Mouse (Mus musculus) colon, adult 2 months (tissue): ENCODE measurements around the gene Atp8b2. TPM values are rescaled to one million over a fixed set of nuclear protein-coding genes. Genes with fewer than 3 reads are reported as not detected.

Source experiments
- polyA plus RNA-seq: library from polyadenylated mRNA; depleted of rRNA; stranded (reverse); fragments of >200 nt; gene quantifications from 2 replicates; pipeline ENCODE4 v1.2.3, GENCODE M21; 2012; rRNA removed

Atp8b2 gene
- 16.1 and 22.6 TPM in 2 replicates for polyA plus RNA-seq

DNA sequence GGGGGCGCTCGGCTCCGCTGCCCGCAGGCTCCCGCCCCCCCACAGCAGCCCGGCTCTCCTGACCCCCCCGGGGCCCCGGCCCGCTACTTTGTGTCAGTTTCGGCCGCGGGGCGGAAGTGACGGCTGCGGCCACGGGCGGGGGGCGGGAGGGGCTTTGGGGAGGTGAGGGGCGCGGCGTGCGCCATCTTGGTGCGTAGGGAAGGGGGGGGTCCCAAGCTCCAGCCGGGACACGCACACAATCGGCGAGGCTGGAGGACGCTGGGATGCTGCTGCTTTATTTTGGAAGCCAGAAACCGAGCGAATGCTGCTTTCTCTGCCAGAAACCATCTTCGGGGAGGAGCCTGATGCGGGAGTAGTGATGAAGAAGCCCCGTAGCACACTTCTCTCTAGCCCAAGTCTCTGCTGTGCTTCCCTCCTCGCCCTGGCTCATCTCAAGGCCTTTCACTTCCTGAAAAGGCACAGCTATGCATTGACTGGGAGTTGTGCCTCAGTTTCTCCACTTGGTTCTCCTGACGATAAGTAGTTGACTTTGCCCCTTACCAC, at the start of gene Atp8b2:
Gene Atp8b2 (minus strand): TSS at position 288 of the 543 bp plus-strand sequence.

DNA sequence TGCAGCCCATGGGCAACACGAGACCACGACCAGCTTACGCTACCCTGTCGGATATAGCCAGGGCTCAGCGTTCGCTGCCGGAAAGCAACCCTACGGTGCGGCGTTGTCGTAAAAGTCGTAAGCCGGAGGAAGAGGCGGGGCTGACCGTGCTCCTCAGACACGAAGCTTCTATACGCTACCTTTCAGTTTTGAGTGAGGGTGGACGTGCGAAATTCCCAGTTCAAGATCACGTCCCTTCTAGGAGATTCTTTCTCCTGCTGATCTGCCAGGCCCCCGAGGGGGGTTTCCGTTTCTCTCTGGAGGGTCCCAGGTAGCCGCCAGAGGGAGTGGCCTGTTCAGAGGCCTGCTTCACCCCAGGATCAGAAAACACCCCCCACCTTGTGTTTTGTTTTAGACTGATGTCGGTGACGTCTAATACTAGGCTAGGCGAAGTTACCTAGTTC, 35.3 kb upstream of the Atp8b2 start, which contains the start of gene Hax1:
Gene Hax1 (minus strand): TSS at position 169 of the 443 bp plus-strand sequence.

DNA sequence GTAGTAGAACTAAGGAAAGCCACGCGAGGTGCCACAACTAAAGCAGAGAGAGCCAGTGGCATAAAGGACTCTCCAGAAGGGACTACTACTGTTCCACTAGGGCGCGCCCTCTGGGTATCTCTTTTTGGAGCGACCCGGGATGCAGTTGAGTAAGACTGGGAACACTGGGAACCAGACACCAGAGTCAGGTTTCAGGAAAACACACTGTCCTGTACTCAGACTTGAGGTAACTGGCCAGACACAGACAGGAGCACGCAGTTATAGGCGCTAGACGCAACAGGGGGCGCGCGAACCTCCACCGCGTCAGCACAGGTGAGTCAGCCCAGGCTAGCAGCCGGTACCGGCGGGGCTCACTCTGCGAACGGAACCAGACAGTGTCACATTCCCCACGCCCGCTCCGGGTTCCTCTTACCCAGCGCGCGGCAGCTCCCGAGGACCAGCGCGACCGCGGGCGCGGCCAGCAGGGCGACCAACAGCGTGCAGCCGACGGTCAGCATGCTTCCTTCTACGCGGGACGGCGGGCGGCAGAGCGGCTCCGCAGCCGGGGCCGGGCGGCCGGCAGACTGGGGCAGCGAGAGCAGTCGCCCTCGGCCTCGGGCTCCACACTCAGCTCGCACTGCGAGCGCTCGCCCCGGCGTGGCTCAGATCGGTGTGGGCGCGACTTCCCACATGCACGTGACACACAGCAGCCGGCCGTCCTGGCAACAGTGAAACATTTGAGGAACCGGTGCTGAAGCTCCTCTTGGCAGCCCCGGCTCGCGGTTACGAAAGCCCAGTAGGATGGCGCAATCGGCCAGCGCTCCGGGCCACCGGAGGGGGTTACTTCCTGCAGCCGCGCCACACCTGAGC, 50.5 kb downstream of the Atp8b2 start, which contains the start of gene Il6ra:
Gene Il6ra (minus strand): TSS at position 654 of the 849 bp plus-strand sequence.

Other genes with a start within 250 kb of the Atp8b2 start
- gene Adar, start 248.5 kb downstream of the Atp8b2 start, polyA plus RNA-seq, result 27.5 and 28.8 TPM in 2 replicates
- 1.6 and 1.8 TPM in 2 replicates for gene Chrnb2, start 198.9 kb downstream of the Atp8b2 start, polyA plus RNA-seq
- 22.5 and 25.7 TPM in 2 replicates for gene Ube2q1, start 189.9 kb downstream of the Atp8b2 start, polyA plus RNA-seq
- gene She, start 132.1 kb downstream of the Atp8b2 start, polyA plus RNA-seq, result 1.3 and 1.4 TPM in 2 replicates
- 6.9 and 7.0 TPM in 2 replicates for gene Il6ra, start 50.3 kb downstream of the Atp8b2 start, polyA plus RNA-seq
- 18.0 and 23.4 TPM in 2 replicates for gene Hax1, start 35.3 kb upstream of the Atp8b2 start, polyA plus RNA-seq
- 16.8 and 21.8 TPM in 2 replicates for gene 4933434E20Rik, start 88.1 kb upstream of the Atp8b2 start, polyA plus RNA-seq
- gene Ubap2l, start 89.1 kb upstream of the Atp8b2 start, polyA plus RNA-seq, result 64.1 and 73.2 TPM in 2 replicates
- gene Tpm3, start 109.1 kb upstream of the Atp8b2 start, polyA plus RNA-seq, result 88.0 and 102 TPM in 2 replicates
- 0.16 and 0.33 TPM in 2 replicates for gene Nup210l, start 140.6 kb upstream of the Atp8b2 start, polyA plus RNA-seq